Mouse (Mus musculus) layer of hippocampus, postnatal 14 days (tissue): ENCODE data around the gene Hist1h2be. TPM values are rescaled to one million over a fixed set of nuclear protein-coding genes. Genes with fewer than 3 reads are reported as not detected.

ENCODE experiments used
- DNase-seq, 2 experiments: peaks; one replicate each; pipeline ENCODE4 v3.0.0; 2021 to 2022; ENCODE audit warnings: low spot score in 2 of 2, mixed read lengths in 1 of 2
- long read RNA-seq, 2 experiments: library from polyadenylated mRNA; stranded (forward); transcript quantifications; one replicate each; pipeline ENCODE4 v2.0.0; 2021
- total RNA-seq, 2 experiments: library from RNA; stranded (reverse); gene quantifications; 2 replicates each; pipeline ENCODE4 v1.2.3; 2021

Hist1h2be gene
- 1 to 10 TPM; 6.8 to 8.7 TPM for total RNA-seq
- long read RNA-seq, experiment 1: 0 reads
- long read RNA-seq, experiment 2, partial matches to known transcripts: 0 of 2 reads
- long read RNA-seq, experiment 2, other reads (novel, unspliced or antisense): 1 of 2 reads

- peak; percentile 81 to 91 for DNase-seq
These were observed at the start of gene Hist1h2be for GRCm38 (mm10) chr13:23620733-23621531. Gene Hist1h2be, minus strand, starts transcription at chr13:23621124.

- DNase-seq: no peak
These were observed 41.6 kb upstream of the Hist1h2be start for GRCm38 (mm10) chr13:23662536-23662935.

DNA sequence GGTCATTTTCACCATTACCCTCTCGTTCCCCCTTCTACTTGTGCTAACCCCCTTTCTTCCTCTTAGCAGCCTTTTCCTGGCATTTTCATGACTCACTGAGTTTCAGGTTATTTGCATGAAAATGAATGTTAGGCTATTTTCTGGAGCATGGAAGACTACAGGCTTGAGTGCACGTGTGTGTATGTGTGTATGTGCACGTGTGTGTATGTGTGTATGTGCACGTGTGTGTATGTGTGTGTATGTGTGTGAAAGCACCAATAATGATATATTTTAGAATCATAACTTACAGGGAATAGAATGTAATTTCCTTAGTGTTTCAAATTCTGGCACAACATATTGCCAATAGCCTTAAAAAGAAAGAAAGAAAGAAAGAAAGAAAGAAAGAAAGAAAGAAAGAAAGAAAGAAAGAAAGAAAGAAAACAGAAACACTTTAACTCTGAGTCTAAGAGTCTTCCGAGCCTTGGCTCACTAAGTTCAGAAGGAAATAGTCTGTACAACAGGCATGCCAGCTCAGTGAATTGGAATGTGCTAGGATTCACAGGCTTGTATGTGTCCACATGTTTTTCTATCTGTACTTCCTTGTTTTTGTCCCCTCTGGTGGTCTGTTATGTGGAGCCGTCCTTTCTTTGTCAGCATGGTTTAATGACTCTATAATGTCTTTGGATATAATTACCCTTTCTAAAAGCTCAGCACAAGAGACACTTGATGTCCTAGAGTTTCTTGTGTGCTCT is 38.9 kb upstream of the Hist1h2be start:
- DNase-seq: no peak

DNA sequence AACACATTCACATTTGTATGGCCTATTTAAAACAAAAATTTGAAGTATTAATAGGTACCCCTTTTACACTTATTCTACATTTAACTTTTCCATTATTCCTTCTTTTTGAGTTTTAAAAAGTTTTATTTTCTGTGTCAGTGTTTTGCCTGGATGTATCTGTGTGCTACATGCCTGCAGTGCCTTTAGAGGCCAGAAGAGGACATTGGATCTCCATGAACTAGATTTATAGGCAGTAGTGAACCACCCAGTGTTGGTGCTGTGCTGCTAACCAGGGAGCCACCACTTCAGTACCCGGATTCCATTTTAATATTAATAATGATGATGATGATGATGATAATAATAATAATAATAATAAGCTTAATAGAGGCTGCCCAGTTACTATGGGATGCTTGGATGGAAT is 9.7 kb upstream of the Hist1h2be start:
- DNase-seq: no peak

DNA sequence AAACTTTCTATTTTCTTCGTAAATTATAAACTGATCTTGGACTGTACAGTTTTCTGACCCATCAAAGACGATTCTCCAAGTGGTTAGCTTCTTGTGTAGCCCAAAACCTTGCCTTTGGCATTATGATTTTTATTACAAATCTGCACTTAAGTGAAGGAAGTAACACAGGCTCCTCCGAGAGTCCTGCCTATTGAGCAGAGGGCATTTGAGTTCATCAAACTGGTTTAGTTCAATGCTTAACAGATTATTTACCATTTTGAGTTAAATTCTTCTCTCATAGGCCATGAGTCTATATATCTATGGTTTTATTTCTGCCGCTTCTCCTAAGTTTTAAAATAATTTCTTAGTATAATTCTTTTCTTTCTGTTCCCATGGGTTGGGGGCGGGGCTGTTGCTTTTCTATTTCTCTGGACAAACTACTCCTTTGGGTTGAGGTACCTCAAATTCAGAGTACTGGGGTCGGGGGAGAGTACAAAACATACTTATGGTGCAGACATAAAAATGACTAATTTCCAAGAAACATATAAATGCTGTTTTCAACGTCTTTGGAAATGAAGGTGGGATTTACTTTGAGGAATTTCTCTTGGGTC is 2.0 kb upstream of the Hist1h2be start:
- DNase-seq: no peak

- peak; percentile 78 to 88 for DNase-seq
These were observed 1.3 kb upstream of the Hist1h2be start, which contains the start of gene Hist1h1e for GRCm38 (mm10) chr13:23622175-23622671. Gene Hist1h1e, minus strand, starts transcription at chr13:23622558.

- peak; percentile 61 to 75 for DNase-seq
These were observed 729 bp upstream of the Hist1h2be start for GRCm38 (mm10) chr13:23621532-23622174.

- no peak for DNase-seq
These were observed 730 bp downstream of the Hist1h2be start for GRCm38 (mm10) chr13:23620056-23620732.

- DNase-seq: no peak
These were observed 9.3 kb downstream of the Hist1h2be start for GRCm38 (mm10) chr13:23611638-23612037.

DNA sequence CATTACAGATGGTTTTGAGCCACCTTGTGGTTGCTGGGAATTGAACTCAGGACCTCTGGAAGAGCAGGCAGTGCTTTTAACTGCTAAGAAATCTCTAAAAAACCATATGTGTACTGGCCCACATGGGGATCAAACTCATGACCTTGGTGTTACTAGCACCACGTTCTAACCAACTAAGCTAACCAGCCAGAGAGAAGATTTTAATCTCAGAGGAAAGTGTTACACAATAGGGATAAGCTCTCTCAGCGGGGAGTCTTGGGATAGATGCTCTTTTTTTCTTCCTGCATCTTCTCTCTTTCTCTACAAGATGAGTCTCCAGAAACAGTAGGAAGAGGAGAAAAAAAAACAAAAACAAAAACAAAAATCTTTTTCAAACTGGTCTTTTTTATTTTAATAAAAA is 10.5 kb downstream of the Hist1h2be start:
- DNase-seq: no peak

- DNase-seq: no peak
These were observed 11.1 kb downstream of the Hist1h2be start for GRCm38 (mm10) chr13:23609844-23610243.

DNA sequence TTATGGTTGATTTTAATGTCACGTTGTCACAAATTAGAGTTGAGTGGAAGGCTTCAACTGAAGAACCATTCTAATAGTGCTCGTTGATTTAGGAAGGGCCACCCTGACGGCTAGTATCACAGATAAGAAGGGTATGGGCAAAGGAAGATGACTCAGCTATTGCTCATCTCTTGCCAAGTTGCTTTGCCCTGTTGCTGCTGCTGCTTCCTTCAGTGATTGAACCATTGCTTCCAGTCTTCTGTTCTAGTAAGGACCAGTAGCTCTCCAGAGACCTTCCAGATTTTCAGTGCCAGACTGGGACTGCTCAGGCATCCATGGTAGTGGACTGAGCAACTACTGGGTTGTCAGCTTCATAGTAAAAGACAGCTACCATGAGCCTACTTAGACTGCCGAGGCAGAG is 11.7 kb downstream of the Hist1h2be start:
- no peak for DNase-seq

GRCm38 (mm10) chr13:23605052-23605451 is 15.9 kb downstream of the Hist1h2be start:
- DNase-seq: no peak

GRCm38 (mm10) chr13:23604452-23604851 is 16.5 kb downstream of the Hist1h2be start:
- DNase-seq: no peak

- DNase-seq: no peak
These were observed 17.7 kb downstream of the Hist1h2be start for GRCm38 (mm10) chr13:23603182-23603699.

DNA sequence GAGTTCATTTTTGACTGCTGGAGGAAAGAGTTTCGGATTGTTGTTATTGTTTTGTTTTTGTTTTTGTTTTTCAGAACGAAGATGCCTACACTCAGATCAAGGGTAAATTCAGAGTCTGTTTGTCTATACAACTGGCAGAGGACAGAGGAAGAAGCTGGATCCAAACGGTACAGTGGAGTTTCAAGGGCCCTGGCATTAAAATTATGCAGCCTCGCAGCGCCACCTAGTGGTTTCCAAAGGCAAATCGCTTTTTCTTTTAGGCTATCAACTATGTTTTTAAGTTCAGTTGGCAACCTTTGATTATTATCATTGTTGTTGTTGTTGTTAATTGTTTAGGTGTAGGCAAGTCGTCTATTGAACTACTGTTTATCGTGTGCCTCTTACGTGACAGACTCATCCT is 23.0 kb downstream of the Hist1h2be start:
- DNase-seq: peak; percentile 65 to 79

GRCm38 (mm10) chr13:23595622-23596372 is 25.1 kb downstream of the Hist1h2be start:
- DNase-seq: no peak

DNA sequence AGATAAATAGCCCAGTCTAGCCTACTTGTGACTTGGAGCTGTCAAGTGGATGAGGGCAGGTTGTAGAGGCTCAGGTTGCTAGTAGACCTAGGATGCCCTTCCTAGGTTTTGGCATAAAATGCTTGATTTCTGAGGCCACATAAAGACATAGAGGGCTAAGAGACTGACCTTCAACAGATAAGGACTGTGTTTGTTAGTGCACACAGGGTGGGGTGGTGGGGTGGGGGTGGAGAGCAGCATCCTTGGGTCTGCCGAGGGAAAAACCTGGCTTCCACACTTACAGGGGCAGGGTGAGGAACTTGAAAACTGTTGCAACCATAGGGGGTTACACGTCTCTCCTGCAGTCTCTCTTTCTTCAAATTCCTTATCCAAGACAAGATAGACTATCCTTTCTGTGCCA is 25.7 kb downstream of the Hist1h2be start:
- no peak for DNase-seq

DNA sequence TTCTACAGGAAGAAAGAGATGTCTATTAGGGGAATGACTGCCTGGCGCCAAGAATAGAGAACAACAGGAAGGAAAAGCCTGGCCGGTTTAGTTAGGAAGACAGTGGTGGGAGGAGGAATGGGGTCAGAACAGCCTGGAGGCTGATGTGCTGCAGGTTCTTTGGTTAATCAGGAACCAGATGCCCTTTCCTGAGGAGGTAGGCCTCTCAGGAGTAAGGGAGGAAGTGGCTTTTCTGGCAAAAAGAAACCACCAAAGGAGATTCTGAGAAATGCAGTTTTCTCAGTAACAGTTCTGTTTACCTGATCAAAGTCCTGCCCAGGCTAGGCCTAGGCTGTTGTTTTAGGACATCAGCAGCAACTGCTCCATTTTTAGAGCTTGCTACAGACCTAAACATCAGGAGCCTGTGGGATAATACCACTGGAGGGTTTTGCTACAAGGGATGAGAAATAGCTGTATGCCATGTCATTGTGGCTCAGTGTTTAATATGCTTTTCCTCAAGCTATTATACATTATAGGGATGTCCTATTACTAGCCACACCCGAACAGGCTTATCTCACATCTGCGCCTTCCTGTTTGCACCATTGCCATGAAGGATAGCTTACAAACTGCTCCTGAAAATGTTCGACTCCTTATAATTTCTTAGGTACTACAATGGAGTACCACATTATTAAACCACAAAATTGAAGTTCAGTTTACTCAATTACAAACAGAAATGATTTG is 27.7 kb downstream of the Hist1h2be start:
- DNase-seq: no peak
